Mouse (Mus musculus): ENCODE data around the gene Nrsn2. TPM values are rescaled to one million over a fixed set of nuclear protein-coding genes. Genes with fewer than 3 reads are reported as not detected.

Nrsn2 gene
- polyA plus RNA-seq, 1 experiment from 2014 or later, result 2.1 TPM

Other genes starting within 250 kb of the Nrsn2 start
- 10.3 and 10.4 TPM in 2 replicates for gene Tcf15, start 233.1 kb downstream of the Nrsn2 start, polyA plus RNA-seq (2015; fragmentation: Nextera tagmentation; extraction: Ambion mirVana)
- gene Csnk2a1, start 149.8 kb downstream of the Nrsn2 start, polyA plus RNA-seq (2015; fragmentation: Nextera tagmentation; extraction: Ambion mirVana), result 79.3 and 92.3 TPM in 2 replicates
- gene Tbc1d20, start 82.8 kb downstream of the Nrsn2 start, polyA plus RNA-seq (2015; fragmentation: Nextera tagmentation; extraction: Ambion mirVana), result 34.8 and 37.4 TPM in 2 replicates
- 75.2 and 82.2 TPM in 2 replicates for gene Rbck1, start 44.0 kb downstream of the Nrsn2 start, polyA plus RNA-seq (2015; fragmentation: Nextera tagmentation; extraction: Ambion mirVana)
- gene Trib3, start 32.6 kb downstream of the Nrsn2 start, polyA plus RNA-seq (2015; fragmentation: Nextera tagmentation; extraction: Ambion mirVana), result 4.3 and 4.9 TPM in 2 replicates
- gene Sox12, start 21.4 kb upstream of the Nrsn2 start, polyA plus RNA-seq (2015; fragmentation: Nextera tagmentation; extraction: Ambion mirVana), result 5.4 and 5.9 TPM in 2 replicates
- gene Zcchc3, start 38.4 kb upstream of the Nrsn2 start, polyA plus RNA-seq (2015; fragmentation: Nextera tagmentation; extraction: Ambion mirVana), result 34.4 and 40.8 TPM in 2 replicates
- 0.42 and 0.49 TPM in 2 replicates for gene 6820408C15Rik, start 38.9 kb upstream of the Nrsn2 start, polyA plus RNA-seq (2015; fragmentation: Nextera tagmentation; extraction: Ambion mirVana)
- gene Defb23, start 88.0 kb upstream of the Nrsn2 start, polyA plus RNA-seq (2015; fragmentation: Nextera tagmentation; extraction: Ambion mirVana), result not detected in 2 replicates
- not detected in 2 replicates for gene Defb20, start 100.4 kb upstream of the Nrsn2 start, polyA plus RNA-seq (2015; fragmentation: Nextera tagmentation; extraction: Ambion mirVana)
- not detected in 2 replicates for gene Defb22, start 113.5 kb upstream of the Nrsn2 start, polyA plus RNA-seq (2015; fragmentation: Nextera tagmentation; extraction: Ambion mirVana)
- gene Defb26, start 135.1 kb upstream of the Nrsn2 start, polyA plus RNA-seq (2015; fragmentation: Nextera tagmentation; extraction: Ambion mirVana), result not detected in 2 replicates
- gene Defb28, start 141.6 kb upstream of the Nrsn2 start, polyA plus RNA-seq (2015; fragmentation: Nextera tagmentation; extraction: Ambion mirVana), result not detected in 2 replicates
- gene Defb29, start 163.5 kb upstream of the Nrsn2 start, polyA plus RNA-seq (2015; fragmentation: Nextera tagmentation; extraction: Ambion mirVana), result not detected in 2 replicates
- gene Gm17416, start 192.7 kb upstream of the Nrsn2 start, polyA plus RNA-seq (2015; fragmentation: Nextera tagmentation; extraction: Ambion mirVana), result not detected in 2 replicates
- not detected in 2 replicates for gene Defb21, start 196.1 kb upstream of the Nrsn2 start, polyA plus RNA-seq (2015; fragmentation: Nextera tagmentation; extraction: Ambion mirVana)
- gene Defb19, start 203.7 kb upstream of the Nrsn2 start, polyA plus RNA-seq (2015; fragmentation: Nextera tagmentation; extraction: Ambion mirVana), result not detected in 2 replicates
- not detected in 2 replicates for gene Defb45, start 222.8 kb upstream of the Nrsn2 start, polyA plus RNA-seq (2015; fragmentation: Nextera tagmentation; extraction: Ambion mirVana)
- gene Defb36, start 227.7 kb upstream of the Nrsn2 start, polyA plus RNA-seq (2015; fragmentation: Nextera tagmentation; extraction: Ambion mirVana), result not detected in 2 replicates
- gene Defb25, start 246.4 kb upstream of the Nrsn2 start, polyA plus RNA-seq (2015; fragmentation: Nextera tagmentation; extraction: Ambion mirVana), result 0.67 and 2.3 TPM in 2 replicates